Mouse (Mus musculus) E14TG2a.4 (cell line): ENCODE data around the gene Ttyh2.

Source experiments
- CTCF ChIP-seq: conservative IDR thresholded peaks from 2 replicates; pipeline ENCODE4 v1.5.1; 2014; ENCODE audit warnings: low read length
- NANOG ChIP-seq: IDR thresholded peaks from 2 replicates; pipeline ENCODE4 v1.6.1; 2014; ENCODE audit warnings: borderline replicate concordance, low read length, mixed read lengths
- POU5F1 ChIP-seq: IDR thresholded peaks from 2 replicates; pipeline ENCODE4 v1.6.1; 2014; ENCODE audit warnings: low read length, borderline replicate concordance

DNA sequence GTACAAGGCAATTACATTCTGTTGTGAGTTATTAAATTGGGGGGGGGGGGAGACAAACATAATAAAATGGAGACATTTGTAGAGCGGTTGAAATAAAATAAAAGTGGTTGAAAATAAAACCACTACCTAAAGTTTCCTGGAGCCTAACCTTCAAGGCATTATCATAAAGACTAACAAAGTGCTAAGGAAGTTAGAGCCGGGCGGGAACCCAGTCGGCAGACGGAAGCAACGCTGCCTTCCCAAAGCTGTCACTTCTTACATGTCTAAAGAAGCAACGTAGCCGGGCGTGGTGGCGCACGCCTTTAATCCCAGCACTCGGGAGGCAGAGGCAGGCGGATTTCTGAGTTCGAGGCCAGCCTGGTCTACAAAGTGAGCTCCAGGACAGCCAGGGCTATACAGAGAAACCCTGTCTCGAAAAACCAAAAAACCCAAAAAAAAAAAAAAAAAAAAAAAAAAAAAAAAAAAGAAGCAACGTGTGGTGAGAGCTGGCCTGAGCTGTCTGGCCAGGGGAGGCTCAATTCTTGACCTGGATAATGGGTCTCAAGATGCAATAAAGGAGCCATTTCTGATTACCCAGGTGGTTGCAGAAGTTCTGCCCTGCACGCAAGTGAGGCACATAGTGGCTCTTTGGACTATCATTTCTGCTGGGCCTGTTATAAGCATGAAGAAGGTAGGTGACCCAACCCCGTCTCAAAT lies 7.8 kb upstream of the Ttyh2 start:
- TF ChIP-seq CTCF: no peak
- TF ChIP-seq NANOG: no peak
- no peak for TF ChIP-seq POU5F1
